Mouse (Mus musculus): ENCODE measurements around the gene Aspscr1. TPM values are rescaled to one million over a fixed set of nuclear protein-coding genes. Genes with fewer than 3 reads are reported as not detected.
A peak's percentile ranks its signal among the peaks of the same experiment; 100 is the strongest.
"Not testable (repeated sequence)": the region's sequence is repeated elsewhere in the genome, so short reads cannot be mapped to it uniquely, and the experiment has no call there.

Aspscr1 gene
- polyA plus RNA-seq, 1 experiment from 2014 or later: 130 TPM

DNA sequence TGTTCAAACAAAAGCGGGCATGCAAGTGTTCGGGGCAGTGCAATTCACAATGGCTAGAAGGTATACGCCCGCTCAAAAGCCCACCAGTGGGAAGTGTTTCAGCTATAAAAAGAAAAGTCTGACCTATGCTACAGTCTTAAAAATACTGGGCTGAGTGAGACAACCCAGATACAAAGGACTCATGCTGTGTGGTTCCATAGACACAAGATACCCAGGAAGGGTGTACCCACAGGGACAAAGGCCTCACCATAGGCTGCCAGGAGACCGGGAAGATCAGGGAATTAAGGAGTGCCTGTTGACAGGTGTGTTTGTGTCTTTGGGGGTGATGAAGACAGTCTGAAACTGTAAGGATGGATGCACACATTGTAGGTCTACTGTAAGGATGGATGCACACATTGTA, 9.1 kb upstream of the Aspscr1 start:
- Histone ChIP-seq H3K27ac (ENCODE audit: low read depth) (no peak overlapping the region), H3K4me1 (ENCODE audit: insufficient read depth) (peaks cover 7% of the 10 kb centered on the region; the same call in 1 of the 2 replicates), H3K9me3 (ENCODE audit: low read depth, low read length) (no peaks in the 10 kb centered on the region), H3K4me2 (no peak overlapping the region), H3K27me3 (ENCODE audit: insufficient read depth, low read length) (peaks cover 42% of the 10 kb centered on the region), H3K4me3 (ENCODE audit: low read depth, low read length) (no peak overlapping the region), H3K36me3 (ENCODE audit: insufficient read depth) (no peaks in the 10 kb centered on the region), H3K9ac (no peak overlapping the region)
- no peak for ATAC-seq (ENCODE audit: insufficient read depth)
- WGBS: 84% methylated on average over 5 of the region's 5 CpGs
- DNase-seq: no peak
- TF ChIP-seq CTCF (IDR thresholded peaks at IDR 0.05; ENCODE audit: low read depth): no peak

GRCm38 (mm10) chr11:120665406-120665805, 7.4 kb upstream of the Aspscr1 start:
- H3K4me3 ChIP-seq (ENCODE audit: low read depth, low read length): no peak overlapping the region
- H3K27me3 ChIP-seq (ENCODE audit: insufficient read depth, low read length): peaks cover 25% of the 10 kb centered on the region
- H3K4me1 ChIP-seq (ENCODE audit: insufficient read depth): 0 out of 2 replicates have a peak, but pooled peaks cover 2% of the 10 kb centered on the region
- no peak for TF ChIP-seq CTCF (IDR thresholded peaks at IDR 0.05; ENCODE audit: low read depth)
- H3K9ac ChIP-seq: no peak overlapping the region
- H3K9me3 ChIP-seq (ENCODE audit: low read depth, low read length): no peaks in the 10 kb centered on the region
- no peaks in the 10 kb centered on the region for H3K36me3 ChIP-seq (ENCODE audit: insufficient read depth)
- no peak overlapping the region for H3K27ac ChIP-seq (ENCODE audit: low read depth)
- ATAC-seq (ENCODE audit: insufficient read depth): peak; percentile 75
- peak; percentile 73 for DNase-seq
- H3K4me2 ChIP-seq: no peak overlapping the region
- WGBS: 61% methylated on average over 3 of the region's 3 CpGs

GRCm38 (mm10) chr11:120666617-120667016, 6.2 kb upstream of the Aspscr1 start:
- DNase-seq: no peak
- Histone ChIP-seq H3K4me3 (ENCODE audit: low read depth, low read length) (no peak overlapping the region), H3K36me3 (ENCODE audit: insufficient read depth) (no peaks in the 10 kb centered on the region), H3K4me1 (ENCODE audit: insufficient read depth) (no peaks in the 10 kb centered on the region), H3K9ac (no peak overlapping the region), H3K9me3 (ENCODE audit: low read depth, low read length) (no peaks in the 10 kb centered on the region), H3K27me3 (ENCODE audit: insufficient read depth, low read length) (peaks cover 13% of the 10 kb centered on the region), H3K27ac (ENCODE audit: low read depth) (no peak overlapping the region), H3K4me2 (no peak overlapping the region)
- 4% methylated on average over 3 of the region's 3 CpGs for WGBS
- TF ChIP-seq CTCF (IDR thresholded peaks at IDR 0.05; ENCODE audit: low read depth): no peak
- no peak for ATAC-seq (ENCODE audit: insufficient read depth)

DNA sequence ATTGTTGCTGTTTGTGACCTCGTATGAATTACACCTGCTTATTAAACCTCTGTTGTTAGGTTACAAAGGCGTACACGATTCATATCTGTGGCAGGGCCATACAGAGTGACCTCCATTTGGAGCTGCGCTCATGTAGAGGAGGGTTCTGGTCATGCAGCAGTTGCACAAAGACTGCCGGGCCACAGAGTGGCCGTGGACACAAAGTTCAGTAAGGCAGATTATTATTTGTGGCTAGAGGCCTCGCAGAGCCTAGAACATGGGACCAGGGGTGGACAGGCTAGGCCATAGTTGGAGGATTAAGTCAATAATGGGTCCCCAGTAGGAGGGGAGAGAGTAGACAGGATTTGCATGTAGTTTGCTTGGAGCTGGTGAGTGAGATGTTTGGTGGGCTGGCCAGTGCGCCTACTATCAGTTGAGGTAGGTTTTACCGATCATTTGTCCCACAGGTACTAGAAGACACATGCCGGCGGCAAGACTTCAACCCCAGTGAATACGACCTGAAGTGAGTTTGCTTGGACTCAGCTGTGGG, 885 bp downstream of the Aspscr1 start:
- TF ChIP-seq CTCF (IDR thresholded peaks at IDR 0.05; ENCODE audit: low read depth): no peak
- peak; percentile 19 for ATAC-seq (ENCODE audit: insufficient read depth)
- H3K9me3 ChIP-seq (ENCODE audit: low read depth, low read length): no peaks in the 10 kb centered on the region
- H3K9ac ChIP-seq: peak overlapping the region; percentile 72
- H3K4me3 ChIP-seq (ENCODE audit: low read depth, low read length): peak overlapping the region; percentile 70
- H3K4me2 ChIP-seq: peak overlapping the region; percentile 98
- no peaks in the 10 kb centered on the region for H3K27me3 ChIP-seq (ENCODE audit: insufficient read depth, low read length)
- no peak for DNase-seq
- 37% methylated on average over 12 of the region's 12 CpGs for WGBS
- peak overlapping the region; percentile 88 for H3K27ac ChIP-seq (ENCODE audit: low read depth)
- peaks cover 18% of the 10 kb centered on the region for H3K36me3 ChIP-seq (ENCODE audit: insufficient read depth)
- peaks cover 7% of the 10 kb centered on the region for H3K4me1 ChIP-seq (ENCODE audit: insufficient read depth)

- H3K4me2 ChIP-seq; H3K4me3 ChIP-seq (ENCODE audit: low read depth, low read length); H3K4me1 ChIP-seq (ENCODE audit: insufficient read depth); H3K27me3 ChIP-seq (ENCODE audit: insufficient read depth, low read length); DNase-seq; H3K9me3 ChIP-seq (ENCODE audit: low read depth, low read length); H3K9ac ChIP-seq; H3K27ac ChIP-seq (ENCODE audit: low read depth); ATAC-seq (ENCODE audit: insufficient read depth): not testable (repeated sequence)
- H3K36me3 ChIP-seq (ENCODE audit: insufficient read depth): peaks cover 41% of the 10 kb centered on the region
- 84% methylated on average over 4 of the region's 5 CpGs for WGBS
Observed at GRCm38 (mm10) chr11:120675875-120676274, 3.1 kb downstream of the Aspscr1 start.

GRCm38 (mm10) chr11:120676951-120677350, 4.2 kb downstream of the Aspscr1 start:
- Histone ChIP-seq H3K4me1 (ENCODE audit: insufficient read depth) (peaks cover 7% of the 10 kb centered on the region), H3K9ac (no peak overlapping the region), H3K27me3 (ENCODE audit: insufficient read depth, low read length) (no peaks in the 10 kb centered on the region), H3K4me2 (no peak overlapping the region), H3K9me3 (ENCODE audit: low read depth, low read length) (no peaks in the 10 kb centered on the region), H3K27ac (ENCODE audit: low read depth) (no peak overlapping the region), H3K4me3 (ENCODE audit: low read depth, low read length) (no peak overlapping the region), H3K36me3 (ENCODE audit: insufficient read depth) (peaks cover 50% of the 10 kb centered on the region)
- TF ChIP-seq CTCF (IDR thresholded peaks at IDR 0.05; ENCODE audit: low read depth): no peak
- WGBS: 94% methylated on average over 4 of the region's 4 CpGs
- no peak for DNase-seq
- ATAC-seq (ENCODE audit: insufficient read depth): no peak

DNA sequence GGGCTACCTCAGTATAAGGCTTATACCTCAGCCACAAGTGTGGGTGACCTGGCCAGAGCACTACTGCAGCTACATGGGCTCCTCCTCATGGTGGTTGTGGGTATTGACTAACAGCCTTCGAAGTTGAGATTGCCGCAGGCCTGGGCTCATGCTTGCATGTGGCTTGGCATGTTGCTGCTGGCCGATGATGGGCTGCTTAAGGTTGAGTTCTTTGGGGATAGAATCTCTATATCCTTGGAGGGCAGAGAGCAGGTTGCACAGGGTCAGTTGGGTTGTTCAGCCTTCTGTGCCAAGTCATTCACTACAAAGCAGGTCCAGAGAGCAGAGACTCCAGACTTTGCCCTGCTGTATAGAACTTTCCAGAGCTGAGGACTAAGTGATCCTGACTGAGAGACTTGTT, 7.1 kb downstream of the Aspscr1 start:
- peak; percentile 63 for TF ChIP-seq CTCF (IDR thresholded peaks at IDR 0.05; ENCODE audit: low read depth)
- Histone ChIP-seq H3K9ac (no peak overlapping the region), H3K27me3 (ENCODE audit: insufficient read depth, low read length) (no peaks in the 10 kb centered on the region), H3K4me1 (ENCODE audit: insufficient read depth) (no peaks in the 10 kb centered on the region), H3K27ac (ENCODE audit: low read depth) (no peak overlapping the region), H3K4me2 (no peak overlapping the region), H3K9me3 (ENCODE audit: low read depth, low read length) (no peaks in the 10 kb centered on the region), H3K36me3 (ENCODE audit: insufficient read depth) (peaks cover 68% of the 10 kb centered on the region), H3K4me3 (ENCODE audit: low read depth, low read length) (no peak overlapping the region)
- no peak for ATAC-seq (ENCODE audit: insufficient read depth)
- 77% methylated on average over 3 of the region's 3 CpGs for WGBS
- DNase-seq: peak; percentile 46

DNA sequence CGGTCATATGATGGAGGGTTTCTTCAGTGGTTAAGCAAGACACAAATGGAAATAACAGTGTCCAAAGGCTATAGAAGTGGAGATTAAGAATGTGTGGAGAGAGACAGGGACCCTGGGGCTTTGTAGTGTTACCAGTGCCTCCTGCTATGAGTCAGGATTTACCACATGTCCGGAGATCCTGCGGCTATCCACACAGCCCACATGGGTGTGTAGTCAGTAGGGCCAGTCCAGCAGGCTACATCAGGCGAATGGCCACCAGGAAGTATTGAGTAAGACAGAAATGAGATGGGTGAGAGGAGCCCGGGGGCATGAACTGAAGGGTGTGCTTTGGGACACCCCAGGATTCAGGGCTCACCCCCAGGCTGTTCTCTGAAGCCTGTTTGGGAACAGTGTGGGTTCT, 9.9 kb downstream of the Aspscr1 start:
- Histone ChIP-seq H3K36me3 (ENCODE audit: insufficient read depth) (peaks cover 73% of the 10 kb centered on the region), H3K9me3 (ENCODE audit: low read depth, low read length) (no peaks in the 10 kb centered on the region), H3K4me3 (ENCODE audit: low read depth, low read length) (no peak overlapping the region), H3K27ac (ENCODE audit: low read depth) (no peak overlapping the region), H3K9ac (no peak overlapping the region), H3K27me3 (ENCODE audit: insufficient read depth, low read length) (no peaks in the 10 kb centered on the region), H3K4me1 (ENCODE audit: insufficient read depth) (peaks cover 14% of the 10 kb centered on the region), H3K4me2 (no peak overlapping the region)
- DNase-seq: no peak
- TF ChIP-seq CTCF (IDR thresholded peaks at IDR 0.05; ENCODE audit: low read depth): no peak
- 89% methylated on average over 5 of the region's 5 CpGs for WGBS
- no peak for ATAC-seq (ENCODE audit: insufficient read depth)
